Mouse (Mus musculus): ENCODE measurements around the gene Igsf21. TPM values are rescaled to one million over a fixed set of nuclear protein-coding genes. Genes with fewer than 3 reads are reported as not detected.

Gene Igsf21
- polyA plus RNA-seq, 1 experiment from 2014 or later = 50.9 TPM

- Histone ChIP-seq H3K27ac (ENCODE audit: low read length) (peak overlapping the region; percentile 58), H3K9me3 (ENCODE audit: control insufficient read depth, low read length) (no peaks in the 10 kb centered on the region), H3K4me2 (ENCODE audit: low read length) (no peak overlapping the region), H3K9ac (replicated peaks; ENCODE audit: low read depth, low read length) (no peak overlapping the region), H3K4me3 (replicated peaks; ENCODE audit: low read length) (no peak overlapping the region), H3K4me1 (replicated peaks; ENCODE audit: control insufficient read depth, insufficient read depth, low read length) (peaks cover 23% of the 10 kb centered on the region), H3K27me3 (replicated peaks; ENCODE audit: control insufficient read depth, insufficient read depth, low read length) (no peaks in the 10 kb centered on the region), H3K36me3 (ENCODE audit: control insufficient read depth, insufficient read depth) (no peaks in the 10 kb centered on the region)
- 24% methylated on average over 10 of the region's 10 CpGs for WGBS
- ATAC-seq = no peak; the same call in none of the 2 replicates
Observed at GRCm38 (mm10) chr4:140070331-140070652, 176.3 kb downstream of the Igsf21 start.

- H3K4me1 ChIP-seq (replicated peaks; ENCODE audit: control insufficient read depth, insufficient read depth, low read length) = peaks cover 23% of the 10 kb centered on the region
- no peaks in the 10 kb centered on the region for H3K9me3 ChIP-seq (ENCODE audit: control insufficient read depth, low read length)
- no peak overlapping the region for H3K9ac ChIP-seq (replicated peaks; ENCODE audit: low read depth, low read length)
- ATAC-seq = peak; percentile 96
- peak overlapping the region; percentile 58 for H3K27ac ChIP-seq (ENCODE audit: low read length)
- no peaks in the 10 kb centered on the region for H3K36me3 ChIP-seq (ENCODE audit: control insufficient read depth, insufficient read depth)
- WGBS = 6% methylated on average over 15 of the region's 15 CpGs
- no peak overlapping the region for H3K4me3 ChIP-seq (replicated peaks; ENCODE audit: low read length)
- H3K27me3 ChIP-seq (replicated peaks; ENCODE audit: control insufficient read depth, insufficient read depth, low read length) = no peaks in the 10 kb centered on the region
- H3K4me2 ChIP-seq (ENCODE audit: low read length) = peak overlapping the region; percentile 19; the same call in 1 of the 2 replicates
Observed at GRCm38 (mm10) chr4:140069563-140070330, 176.8 kb downstream of the Igsf21 start.

GRCm38 (mm10) chr4:140068468-140068867 lies 178.1 kb downstream of the Igsf21 start:
- no peak for ATAC-seq
- Histone ChIP-seq H3K4me1 (replicated peaks; ENCODE audit: control insufficient read depth, insufficient read depth, low read length) (peaks cover 23% of the 10 kb centered on the region), H3K27me3 (replicated peaks; ENCODE audit: control insufficient read depth, insufficient read depth, low read length) (no peaks in the 10 kb centered on the region), H3K27ac (ENCODE audit: low read length) (no peak overlapping the region), H3K9me3 (ENCODE audit: control insufficient read depth, low read length) (no peaks in the 10 kb centered on the region), H3K4me2 (ENCODE audit: low read length) (no peak overlapping the region), H3K4me3 (replicated peaks; ENCODE audit: low read length) (no peak overlapping the region), H3K9ac (replicated peaks; ENCODE audit: low read depth, low read length) (no peak overlapping the region), H3K36me3 (ENCODE audit: control insufficient read depth, insufficient read depth) (no peaks in the 10 kb centered on the region)
- 93% methylated on average over 6 of the region's 6 CpGs for WGBS

GRCm38 (mm10) chr4:140066011-140066410 lies 180.6 kb downstream of the Igsf21 start:
- no peak for ATAC-seq
- no peaks in the 10 kb centered on the region for H3K36me3 ChIP-seq (ENCODE audit: control insufficient read depth, insufficient read depth)
- H3K4me3 ChIP-seq (replicated peaks; ENCODE audit: low read length) = no peak overlapping the region
- peaks cover 20% of the 10 kb centered on the region for H3K4me1 ChIP-seq (replicated peaks; ENCODE audit: control insufficient read depth, insufficient read depth, low read length)
- 87% methylated on average over 12 of the region's 12 CpGs for WGBS
- H3K27ac ChIP-seq (ENCODE audit: low read length) = no peak overlapping the region
- H3K9ac ChIP-seq (replicated peaks; ENCODE audit: low read depth, low read length) = no peak overlapping the region
- no peaks in the 10 kb centered on the region for H3K9me3 ChIP-seq (ENCODE audit: control insufficient read depth, low read length)
- H3K4me2 ChIP-seq (ENCODE audit: low read length) = no peak overlapping the region
- no peaks in the 10 kb centered on the region for H3K27me3 ChIP-seq (replicated peaks; ENCODE audit: control insufficient read depth, insufficient read depth, low read length)

GRCm38 (mm10) chr4:140063153-140063671 lies 183.4 kb downstream of the Igsf21 start:
- Histone ChIP-seq H3K4me2 (ENCODE audit: low read length) (no peak overlapping the region), H3K4me1 (replicated peaks; ENCODE audit: control insufficient read depth, insufficient read depth, low read length) (no peaks in the 10 kb centered on the region), H3K36me3 (ENCODE audit: control insufficient read depth, insufficient read depth) (no peaks in the 10 kb centered on the region), H3K9me3 (ENCODE audit: control insufficient read depth, low read length) (no peaks in the 10 kb centered on the region), H3K27ac (ENCODE audit: low read length) (no peak overlapping the region), H3K27me3 (replicated peaks; ENCODE audit: control insufficient read depth, insufficient read depth, low read length) (no peaks in the 10 kb centered on the region), H3K9ac (replicated peaks; ENCODE audit: low read depth, low read length) (no peak overlapping the region), H3K4me3 (replicated peaks; ENCODE audit: low read length) (no peak overlapping the region)
- ATAC-seq = no peak
- 78% methylated on average over 13 of the region's 13 CpGs for WGBS

GRCm38 (mm10) chr4:140060251-140060650 lies 186.3 kb downstream of the Igsf21 start:
- H3K9me3 ChIP-seq (ENCODE audit: control insufficient read depth, low read length) = no peaks in the 10 kb centered on the region
- no peaks in the 10 kb centered on the region for H3K27me3 ChIP-seq (replicated peaks; ENCODE audit: control insufficient read depth, insufficient read depth, low read length)
- H3K9ac ChIP-seq (replicated peaks; ENCODE audit: low read depth, low read length) = no peak overlapping the region
- H3K27ac ChIP-seq (ENCODE audit: low read length) = no peak overlapping the region
- ATAC-seq = no peak
- H3K36me3 ChIP-seq (ENCODE audit: control insufficient read depth, insufficient read depth) = no peaks in the 10 kb centered on the region
- H3K4me1 ChIP-seq (replicated peaks; ENCODE audit: control insufficient read depth, insufficient read depth, low read length) = no peaks in the 10 kb centered on the region
- WGBS = 84% methylated on average over 5 of the region's 5 CpGs
- H3K4me3 ChIP-seq (replicated peaks; ENCODE audit: low read length) = no peak overlapping the region
- H3K4me2 ChIP-seq (ENCODE audit: low read length) = no peak overlapping the region

GRCm38 (mm10) chr4:140053042-140053441 lies 193.5 kb downstream of the Igsf21 start:
- Histone ChIP-seq H3K27me3 (replicated peaks; ENCODE audit: control insufficient read depth, insufficient read depth, low read length) (no peaks in the 10 kb centered on the region), H3K4me1 (replicated peaks; ENCODE audit: control insufficient read depth, insufficient read depth, low read length) (peaks cover 4% of the 10 kb centered on the region; the same call in 1 of the 2 replicates), H3K9ac (replicated peaks; ENCODE audit: low read depth, low read length) (no peak overlapping the region), H3K4me2 (ENCODE audit: low read length) (no peak overlapping the region), H3K36me3 (ENCODE audit: control insufficient read depth, insufficient read depth) (no peaks in the 10 kb centered on the region), H3K9me3 (ENCODE audit: control insufficient read depth, low read length) (peaks cover 4% of the 10 kb centered on the region), H3K4me3 (replicated peaks; ENCODE audit: low read length) (no peak overlapping the region), H3K27ac (ENCODE audit: low read length) (no peak overlapping the region)
- no peak for ATAC-seq
- 71% methylated on average over 7 of the region's 7 CpGs for WGBS

- 58% methylated on average over 11 of the region's 11 CpGs for WGBS
- Histone ChIP-seq H3K4me3 (replicated peaks; ENCODE audit: low read length) (no peak overlapping the region), H3K9ac (replicated peaks; ENCODE audit: low read depth, low read length) (no peak overlapping the region), H3K9me3 (ENCODE audit: control insufficient read depth, low read length) (peaks cover 4% of the 10 kb centered on the region), H3K4me2 (ENCODE audit: low read length) (no peak overlapping the region), H3K27ac (ENCODE audit: low read length) (no peak overlapping the region), H3K36me3 (ENCODE audit: control insufficient read depth, insufficient read depth) (no peaks in the 10 kb centered on the region), H3K4me1 (replicated peaks; ENCODE audit: control insufficient read depth, insufficient read depth, low read length) (peaks cover 4% of the 10 kb centered on the region; the same call in 1 of the 2 replicates), H3K27me3 (replicated peaks; ENCODE audit: control insufficient read depth, insufficient read depth, low read length) (no peaks in the 10 kb centered on the region)
- no peak for ATAC-seq
Observed at GRCm38 (mm10) chr4:140052575-140052974, 194.0 kb downstream of the Igsf21 start.

GRCm38 (mm10) chr4:140047807-140048362 lies 198.7 kb downstream of the Igsf21 start:
- 55% methylated on average over 10 of the region's 10 CpGs for WGBS
- no peaks in the 10 kb centered on the region for H3K36me3 ChIP-seq (ENCODE audit: control insufficient read depth, insufficient read depth)
- H3K4me2 ChIP-seq (ENCODE audit: low read length) = no peak overlapping the region
- no peaks in the 10 kb centered on the region for H3K27me3 ChIP-seq (replicated peaks; ENCODE audit: control insufficient read depth, insufficient read depth, low read length)
- peak; percentile 73 for ATAC-seq
- no peak overlapping the region for H3K9ac ChIP-seq (replicated peaks; ENCODE audit: low read depth, low read length)
- no peak overlapping the region for H3K4me3 ChIP-seq (replicated peaks; ENCODE audit: low read length)
- peaks cover 4% of the 10 kb centered on the region for H3K9me3 ChIP-seq (ENCODE audit: control insufficient read depth, low read length)
- 0 out of 2 replicates have a peak, but pooled peaks cover 4% of the 10 kb centered on the region for H3K4me1 ChIP-seq (replicated peaks; ENCODE audit: control insufficient read depth, insufficient read depth, low read length)
- no peak overlapping the region for H3K27ac ChIP-seq (ENCODE audit: low read length)
